Mouse (Mus musculus) spleen, postnatal 4 days (tissue): ENCODE results near the gene Gcgr.
A peak's percentile ranks its signal among the peaks of the same experiment; 100 is the strongest.

Experiments
- DNase-seq, 2 experiments: peaks; one replicate each; pipeline ENCODE4 v3.0.0; 2022; ENCODE audit warnings: low spot score in 2 of 2

Gcgr gene

DNA sequence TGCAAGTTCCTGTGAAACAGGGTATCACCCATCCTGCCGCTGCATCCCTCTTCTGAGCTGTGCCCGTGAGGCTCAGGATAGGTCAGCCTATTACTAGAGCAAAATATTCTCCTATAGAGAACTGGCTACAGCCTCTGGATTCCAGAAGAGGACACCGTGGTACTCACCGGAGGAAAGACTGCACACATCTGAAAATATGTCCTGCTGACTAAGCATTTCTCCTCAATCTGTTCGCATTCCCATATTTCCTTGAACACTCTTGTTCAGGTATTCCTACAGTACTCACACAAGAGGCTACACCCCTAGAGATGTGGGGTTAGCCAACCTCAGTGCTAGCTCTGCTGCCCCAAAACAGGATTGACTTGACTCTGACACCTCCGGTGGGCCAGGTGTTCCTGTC is 37.8 kb downstream of the Gcgr start:
- no peak for DNase-seq

DNA sequence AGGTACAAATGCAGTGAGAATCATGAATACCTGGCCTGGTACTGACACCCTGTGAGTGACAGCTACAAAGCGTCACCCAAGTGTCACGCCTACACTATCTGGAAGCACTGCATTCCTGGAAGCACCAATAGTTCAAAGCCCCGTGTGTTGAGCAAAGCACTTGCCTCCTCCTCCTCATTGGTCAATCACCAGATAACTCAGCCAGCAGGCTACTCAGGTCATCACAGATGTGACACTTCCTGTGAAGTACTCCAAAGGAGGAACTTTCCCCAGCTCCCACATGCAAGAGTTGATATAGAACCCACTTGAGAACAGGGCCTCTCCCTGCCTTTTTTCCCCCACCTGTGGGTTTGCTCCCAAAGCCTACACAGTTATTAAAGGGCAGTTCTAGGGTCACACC is 40.6 kb downstream of the Gcgr start:
- no peak for DNase-seq

DNA sequence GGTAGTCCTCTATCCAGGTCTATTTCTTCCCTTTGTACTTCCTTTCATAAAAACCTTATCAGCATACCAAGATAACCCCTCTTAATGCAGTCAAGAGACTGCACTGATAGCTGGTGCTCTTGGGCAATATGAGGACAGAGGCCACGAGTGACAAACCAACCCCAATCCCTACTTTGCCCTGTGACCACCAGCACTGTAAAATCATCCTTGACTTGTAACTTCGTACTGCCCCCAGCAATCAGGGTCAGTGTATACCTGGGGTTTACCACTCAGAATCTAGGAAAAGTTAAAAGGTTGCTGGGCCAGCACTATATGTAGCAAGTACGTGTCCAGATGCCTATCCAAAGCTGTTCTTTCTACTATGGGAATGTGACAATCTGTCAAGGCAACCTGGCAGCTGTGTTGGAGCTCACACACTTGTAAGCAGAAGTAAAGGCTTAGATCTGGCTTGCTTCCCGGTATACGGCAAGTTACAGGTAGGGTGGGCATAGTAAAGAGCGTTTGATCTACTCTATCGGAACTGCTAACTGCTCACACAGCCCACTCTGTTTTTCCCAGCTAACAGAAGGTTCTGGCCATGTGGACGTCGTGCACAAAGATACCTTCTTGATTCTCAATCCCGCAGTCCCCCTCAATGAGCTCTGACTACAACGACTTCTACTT is 41.4 kb downstream of the Gcgr start:
- no peak for DNase-seq

DNA sequence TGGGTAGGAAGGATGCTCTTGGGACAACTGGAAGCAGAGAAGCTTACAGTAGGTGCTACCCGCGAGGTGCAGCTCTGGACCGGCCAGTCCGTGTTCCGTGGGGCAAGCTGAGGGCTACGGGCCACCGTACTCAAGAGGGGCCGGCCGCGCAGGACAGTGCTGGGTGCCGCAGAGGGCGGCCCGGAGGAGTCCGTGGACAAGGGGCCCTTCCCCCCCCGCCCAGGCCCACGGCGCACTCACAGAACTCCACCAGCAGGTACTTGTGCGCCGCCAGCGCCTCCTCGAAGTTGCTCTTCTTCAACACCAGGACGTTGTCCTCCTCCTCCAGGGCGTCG is 41.9 kb downstream of the Gcgr start:
- no peak for DNase-seq

DNA sequence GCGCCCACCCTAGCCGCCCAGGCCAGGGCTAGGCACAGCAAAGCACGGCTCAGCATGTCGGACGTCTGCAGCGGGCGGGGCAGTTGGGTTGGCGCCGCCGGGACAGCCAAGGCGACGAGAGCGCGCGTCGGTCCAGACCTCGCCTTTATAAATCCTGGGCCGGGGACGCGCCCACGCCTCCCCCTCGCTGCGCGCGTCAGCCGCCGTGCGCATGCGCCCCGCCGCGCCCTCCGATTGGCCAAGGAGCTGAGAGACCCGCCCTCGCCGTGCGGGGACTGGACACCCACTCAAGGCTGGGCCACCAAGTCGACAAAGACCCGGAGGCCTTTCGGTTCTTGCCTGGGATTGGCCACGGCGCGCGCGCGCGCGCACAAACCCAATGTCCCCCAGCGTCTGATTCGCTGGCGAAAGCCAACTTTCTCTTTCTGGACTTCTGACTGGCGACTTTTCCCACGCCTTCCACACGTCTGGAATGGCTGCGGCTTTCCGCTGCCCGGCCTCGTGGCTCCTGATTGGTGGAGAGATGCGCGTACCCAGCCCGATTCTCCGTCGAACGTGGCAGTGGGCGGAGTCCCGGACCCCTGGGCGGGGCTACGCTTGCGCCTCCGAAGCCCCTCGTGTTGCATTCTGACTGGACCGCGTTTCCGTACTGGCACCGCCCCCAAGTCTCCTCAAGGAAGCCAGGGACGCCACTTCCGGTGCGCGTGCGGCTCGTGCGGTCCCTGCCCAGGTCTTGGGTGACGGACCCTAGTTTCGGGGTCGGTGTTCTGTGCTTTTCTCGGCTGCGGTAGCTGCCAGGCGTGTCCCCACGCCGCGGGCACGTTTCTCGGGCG is 42.5 kb downstream of the Gcgr start, which contains the start of gene P4hb:
Gene P4hb, minus strand, starts transcription at position 502 of the 833 bp plus-strand sequence.
- DNase-seq: peak; percentile 99 to 100

DNA sequence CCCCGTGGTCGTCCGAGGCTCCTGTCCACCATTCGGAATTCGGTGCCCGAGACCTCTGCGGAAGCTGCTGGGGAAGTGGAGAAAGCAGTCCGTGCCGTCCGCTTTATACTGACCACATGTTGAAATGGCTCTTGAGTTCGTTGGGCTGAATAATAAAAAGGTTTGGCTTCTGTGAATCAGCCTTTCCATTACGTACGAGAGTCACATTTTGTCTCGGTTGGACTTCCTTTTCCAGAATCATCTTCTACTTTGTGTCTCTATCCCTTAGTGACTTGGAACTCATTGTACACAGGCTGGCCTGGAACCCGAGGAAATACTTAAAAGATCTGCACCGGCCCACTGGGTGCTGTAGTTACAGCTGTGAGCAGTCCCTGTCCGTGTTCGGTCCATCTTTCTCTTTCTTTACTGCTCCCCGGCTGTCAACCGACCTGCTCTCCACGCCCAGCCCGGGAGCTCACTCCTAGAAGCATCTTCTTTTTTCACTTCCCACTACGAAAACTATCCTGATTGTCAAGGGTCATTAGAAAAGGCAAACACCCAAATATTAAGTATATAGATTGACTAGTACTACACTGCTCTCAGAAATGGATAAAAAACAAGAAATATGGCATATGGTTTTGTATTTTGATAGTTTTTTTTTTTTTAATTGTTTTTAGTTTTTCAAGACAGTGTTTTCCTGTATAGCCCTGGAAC is 43.2 kb downstream of the Gcgr start:
- DNase-seq: no peak

DNA sequence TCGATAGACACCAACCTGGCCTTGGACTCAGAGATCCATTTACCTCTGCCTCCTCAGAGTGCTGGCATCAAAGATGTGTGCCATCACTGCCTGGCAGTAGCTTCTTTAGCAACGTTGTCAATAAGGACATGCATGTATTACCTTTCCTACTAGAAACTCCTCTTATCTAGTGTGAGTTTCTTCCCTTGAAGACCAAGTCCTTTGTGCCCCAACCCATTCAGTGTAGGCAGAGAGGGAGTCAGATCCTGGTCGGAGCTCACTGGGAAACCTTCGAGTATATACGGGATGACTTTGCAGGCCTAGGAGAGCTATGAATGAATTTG is 43.7 kb downstream of the Gcgr start:
- no peak for DNase-seq

DNA sequence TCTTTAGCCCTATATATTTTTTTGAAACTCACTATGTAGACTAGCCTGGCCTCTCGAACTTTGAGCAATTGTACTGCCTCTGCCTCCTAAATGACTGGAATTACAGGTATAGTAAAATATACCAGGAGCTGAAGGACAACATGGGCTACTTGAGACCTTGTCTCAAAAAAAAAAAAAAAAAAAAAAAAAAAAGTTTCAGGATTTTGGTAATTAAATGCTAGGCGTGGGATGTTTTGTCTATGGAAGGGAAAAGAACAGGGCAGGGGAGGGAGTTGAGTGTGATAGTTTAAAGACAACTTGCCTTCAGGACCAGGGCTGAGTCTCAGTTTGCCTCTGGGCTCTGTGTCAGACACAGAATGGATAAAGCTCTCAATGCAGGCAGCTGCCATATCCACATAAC is 44.5 kb downstream of the Gcgr start:
- no peak for DNase-seq

DNA sequence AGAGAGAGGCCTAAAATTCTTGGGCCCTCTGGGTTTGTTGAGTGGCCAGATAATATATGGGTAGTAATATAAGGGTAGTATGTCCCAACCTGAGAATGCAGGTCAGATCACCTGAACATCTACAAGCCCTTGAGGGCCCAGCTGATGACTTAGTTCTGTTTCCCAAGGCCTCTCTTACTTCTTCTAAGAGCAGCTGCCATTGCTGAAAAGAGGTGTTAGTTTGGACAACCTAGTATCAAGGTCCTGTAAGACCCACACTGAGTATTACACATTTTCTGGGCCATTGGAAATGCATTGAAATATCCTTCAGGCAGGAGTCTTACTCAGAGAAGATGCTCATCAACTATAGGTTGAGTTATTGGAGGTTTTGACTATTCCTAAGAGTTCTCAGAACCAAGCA is 45.4 kb downstream of the Gcgr start:
- no peak for DNase-seq

DNA sequence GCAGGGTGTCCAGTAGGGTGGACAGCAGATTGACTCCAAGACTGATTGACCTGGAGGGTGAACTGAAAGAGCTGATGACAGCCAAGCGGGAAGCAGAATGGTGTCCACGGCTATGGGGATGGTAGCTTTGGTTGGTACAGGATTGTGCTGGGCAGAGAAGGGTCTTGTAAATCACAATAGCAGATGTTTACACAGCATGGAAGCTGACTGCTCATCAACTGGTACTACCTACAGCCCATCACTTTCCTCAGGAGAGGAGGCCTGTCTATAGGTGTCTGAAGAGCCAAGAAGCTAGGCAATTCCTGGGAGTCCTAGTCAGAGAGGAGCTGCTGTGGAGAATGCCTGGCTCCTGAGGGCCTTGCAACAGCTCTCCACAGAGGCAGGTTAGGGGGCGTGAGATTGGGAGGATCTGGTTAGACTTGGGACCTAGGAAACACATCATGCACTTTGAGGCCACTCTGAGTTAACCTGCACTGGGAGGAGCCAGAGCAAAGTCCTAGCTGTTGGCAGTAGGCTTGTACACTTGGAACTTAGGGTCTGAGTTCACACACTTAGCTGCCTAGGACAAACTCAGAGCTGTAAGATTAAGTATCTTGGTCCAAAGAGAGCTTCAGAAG is 46.0 kb downstream of the Gcgr start:
- no peak for DNase-seq

DNA sequence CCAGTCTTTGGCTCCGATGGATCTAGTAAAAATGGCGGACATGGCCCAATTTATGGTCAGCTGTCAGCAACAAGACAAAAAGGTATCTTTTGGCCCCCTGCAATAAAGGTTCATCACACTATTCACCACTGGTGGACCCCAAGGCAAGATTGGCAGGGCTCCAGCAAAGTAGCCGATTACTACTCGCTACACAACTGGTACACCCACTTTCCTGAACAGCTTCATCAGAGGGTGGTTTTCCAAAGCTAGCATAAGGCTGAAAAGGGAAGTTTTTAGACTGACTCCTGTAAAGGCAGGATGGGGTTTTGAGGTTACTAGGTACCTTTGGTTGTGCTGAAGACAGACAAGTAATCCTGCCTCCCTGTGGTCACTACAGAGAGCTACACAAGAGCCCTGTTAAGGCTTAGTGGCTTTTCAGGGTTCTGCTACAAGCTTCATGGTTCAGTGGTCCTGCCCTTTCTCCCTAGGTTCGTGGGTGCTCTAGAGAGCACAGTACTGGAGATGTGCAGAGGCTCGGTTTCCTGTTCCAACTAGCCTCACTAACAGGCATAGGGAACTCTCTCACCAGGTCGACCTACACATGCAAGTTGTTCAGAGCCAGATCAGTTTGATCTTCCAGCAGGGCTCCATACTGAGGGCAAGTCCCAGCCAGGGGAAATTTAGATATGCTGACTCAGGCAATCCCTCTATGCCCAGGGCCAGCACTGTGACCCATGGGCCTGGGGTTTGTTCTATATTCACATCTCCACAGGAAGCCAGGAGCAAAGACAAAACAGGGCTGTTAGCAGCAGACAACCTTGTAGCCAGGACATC is 46.9 kb downstream of the Gcgr start:
- no peak for DNase-seq

DNA sequence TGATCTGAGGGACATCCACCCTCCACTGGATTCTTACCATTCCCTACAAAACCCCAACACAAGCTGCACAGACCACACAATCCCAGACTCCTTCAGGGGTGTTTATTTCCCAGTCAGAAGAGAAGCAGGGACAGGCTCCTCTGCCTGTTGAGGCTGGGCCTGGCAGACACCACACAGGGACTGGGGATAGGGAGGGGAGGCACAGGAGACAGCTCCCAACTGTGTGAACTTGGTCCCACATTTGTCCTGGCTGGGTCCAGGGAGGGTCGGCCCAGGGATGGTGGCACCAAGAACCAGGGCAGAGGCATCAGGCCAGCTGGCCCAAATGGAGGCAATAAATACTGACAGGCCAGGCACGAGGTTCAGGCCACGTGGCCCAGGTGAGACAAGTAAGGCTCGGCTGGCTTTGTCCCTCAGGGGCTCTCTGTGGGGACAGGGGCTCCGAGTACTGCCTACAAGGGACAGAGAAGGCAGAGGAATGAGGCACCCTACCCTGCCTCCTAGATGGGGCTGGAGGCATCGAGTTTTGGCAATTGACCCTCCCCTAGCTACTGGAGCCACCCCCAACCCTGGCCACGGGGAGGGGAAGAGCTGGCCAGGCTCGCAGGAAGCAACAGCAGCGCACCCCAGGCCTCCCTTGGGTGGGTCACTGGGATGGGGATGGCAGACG is 47.7 kb downstream of the Gcgr start:
- DNase-seq: no peak

DNA sequence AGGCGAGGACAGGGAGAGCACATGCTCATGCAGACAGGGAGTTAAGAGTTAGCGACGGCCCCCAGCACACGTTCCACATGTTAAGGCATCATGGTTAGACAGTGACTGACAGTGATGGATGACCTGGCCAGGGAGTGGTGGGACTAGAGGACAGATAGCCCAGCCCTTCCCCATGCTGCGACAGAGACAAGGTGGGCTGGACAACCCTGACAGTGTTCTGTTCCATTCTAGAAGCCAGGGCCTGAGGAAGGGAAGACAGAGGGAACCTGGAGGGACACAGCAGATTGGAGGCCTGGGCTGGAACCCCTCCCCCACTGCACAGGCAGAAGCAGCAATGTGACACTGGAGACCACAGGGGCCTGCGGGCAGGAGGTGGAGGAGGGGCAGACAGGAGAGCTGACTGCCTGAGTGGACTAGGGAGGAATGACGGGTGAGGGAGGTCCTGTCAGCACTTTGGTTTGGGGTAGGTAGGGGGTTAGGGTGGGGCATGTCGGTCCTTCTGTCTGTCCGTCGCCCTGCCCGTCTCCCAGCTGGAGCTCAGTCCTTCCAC is 48.3 kb downstream of the Gcgr start:
- peak in 1 of 2 experiments; percentile 67 for DNase-seq

DNA sequence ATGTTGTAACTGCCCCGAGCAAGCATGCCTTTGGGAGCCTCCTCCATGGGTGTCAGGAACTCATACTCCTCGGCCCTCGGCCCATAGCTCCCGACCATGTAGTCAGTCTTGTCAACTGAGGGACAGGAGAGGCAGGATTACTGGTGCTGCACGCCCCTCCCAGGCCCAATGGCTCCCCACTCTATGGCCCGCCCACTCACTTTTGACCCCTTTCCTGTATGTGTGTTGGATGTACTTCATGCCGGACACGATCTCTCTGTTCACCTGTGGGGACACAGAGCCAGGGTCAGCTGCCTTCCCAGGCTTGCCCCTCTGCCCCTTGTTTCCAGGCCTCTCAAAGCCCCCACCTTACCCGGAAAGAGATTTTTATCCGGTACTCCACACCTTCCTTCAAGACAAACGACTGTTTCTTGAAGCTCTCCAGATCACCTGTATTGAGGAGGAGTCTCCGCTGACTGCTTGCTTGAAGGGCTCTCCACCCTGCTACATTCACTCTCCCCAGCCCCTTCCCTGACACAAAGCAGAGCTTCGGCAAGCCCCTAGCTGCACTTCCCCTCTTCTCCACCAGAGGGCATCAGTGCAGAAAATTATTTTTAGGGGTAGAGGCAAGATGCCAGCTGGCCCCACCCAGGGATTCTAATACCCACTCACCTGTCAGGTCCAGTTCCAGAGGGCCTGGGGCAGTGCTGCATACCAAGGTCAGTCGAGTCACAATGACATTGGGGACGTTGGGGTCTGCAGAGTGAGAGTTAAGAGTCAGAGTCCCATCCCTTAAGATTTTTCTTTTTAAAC is 49.0 kb downstream of the Gcgr start:
- peak; percentile 82 to 94 for DNase-seq

DNA sequence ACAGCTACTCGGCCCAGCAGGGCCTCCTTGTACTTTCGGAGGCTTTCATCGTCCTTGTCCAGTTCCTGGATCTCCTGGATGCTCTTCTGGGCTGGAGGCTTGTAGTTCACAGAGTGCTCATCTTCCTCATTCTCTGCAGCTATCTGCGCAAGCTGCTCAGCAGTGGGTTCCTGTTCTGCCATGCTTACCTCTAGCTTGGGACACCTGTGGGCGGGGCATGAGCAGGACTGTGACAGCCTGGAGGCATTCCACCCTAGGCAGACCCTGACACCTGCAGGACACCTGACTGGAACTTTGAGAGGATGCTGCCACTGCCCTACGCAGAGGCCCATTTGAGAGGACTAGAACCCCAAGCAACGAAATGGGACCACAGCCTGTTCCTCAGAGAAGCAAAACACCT is 49.7 kb downstream of the Gcgr start:
- DNase-seq: peak; percentile 50 to 78

DNA sequence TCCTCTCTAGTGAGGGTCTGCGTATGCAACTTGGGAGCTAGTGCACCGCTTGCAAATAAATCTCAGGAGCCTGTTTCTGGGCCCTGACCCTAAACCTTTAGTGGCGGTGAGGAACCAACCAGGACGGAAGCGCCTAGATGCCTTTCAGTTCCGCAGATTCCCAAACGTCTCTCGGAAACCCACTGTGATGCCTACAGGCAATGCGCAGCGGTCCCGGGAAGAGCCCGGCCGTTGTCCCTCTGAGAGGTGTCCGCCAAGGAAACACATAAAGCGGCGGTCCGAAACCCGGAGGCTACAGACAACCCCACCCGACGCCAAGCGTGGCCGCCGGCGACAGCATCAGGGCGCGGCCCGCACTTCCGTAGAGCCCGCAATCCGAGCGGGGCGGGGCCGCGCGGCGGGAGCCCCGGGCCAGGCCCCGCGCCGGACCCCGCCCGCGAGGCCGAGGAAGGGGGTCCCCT is 50.4 kb downstream of the Gcgr start:
- peak; percentile 52 to 81 for DNase-seq

DNA sequence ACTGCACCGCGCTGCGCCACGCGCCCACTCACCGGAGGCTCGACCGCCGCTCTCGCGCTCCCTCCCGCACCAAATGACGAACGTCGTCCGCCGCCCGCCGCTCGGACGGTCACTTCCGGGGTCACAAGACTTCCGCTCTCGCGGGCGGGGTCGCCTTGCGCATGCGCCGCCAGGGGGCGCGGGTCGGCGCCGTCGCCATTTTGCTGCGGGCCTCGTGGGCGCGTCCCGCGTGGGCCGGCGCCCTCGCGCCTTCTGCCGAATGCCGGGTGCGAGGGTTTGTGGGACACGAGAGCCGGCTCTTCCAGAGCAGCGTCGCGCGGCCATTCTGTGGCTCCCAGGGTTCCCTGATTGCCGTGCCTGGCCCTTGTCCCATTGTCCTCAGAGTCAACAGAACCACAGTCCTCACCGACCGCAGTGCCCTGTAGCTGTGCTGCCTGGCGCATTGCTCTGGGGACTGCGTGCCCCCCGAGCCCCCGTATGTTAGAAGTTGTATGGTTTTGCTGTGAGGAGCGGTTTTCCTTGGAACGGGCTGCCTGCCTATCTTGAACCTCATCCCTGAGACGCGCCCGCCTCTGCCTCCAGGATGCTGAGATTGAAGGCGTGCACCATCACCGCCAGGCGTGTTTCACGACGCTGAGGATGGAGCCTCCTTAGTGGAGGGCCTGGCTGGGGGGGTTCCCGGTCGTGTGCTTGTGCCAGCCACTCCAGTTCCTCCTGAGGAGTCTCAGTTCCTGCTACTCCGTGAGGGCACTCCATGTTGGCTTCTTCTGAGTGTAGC is 51.2 kb downstream of the Gcgr start, which contains the start of gene Arhgdia:
Gene Arhgdia, minus strand, starts transcription at position 135 of the 778 bp plus-strand sequence.
- peak; percentile 87 to 94 for DNase-seq

DNA sequence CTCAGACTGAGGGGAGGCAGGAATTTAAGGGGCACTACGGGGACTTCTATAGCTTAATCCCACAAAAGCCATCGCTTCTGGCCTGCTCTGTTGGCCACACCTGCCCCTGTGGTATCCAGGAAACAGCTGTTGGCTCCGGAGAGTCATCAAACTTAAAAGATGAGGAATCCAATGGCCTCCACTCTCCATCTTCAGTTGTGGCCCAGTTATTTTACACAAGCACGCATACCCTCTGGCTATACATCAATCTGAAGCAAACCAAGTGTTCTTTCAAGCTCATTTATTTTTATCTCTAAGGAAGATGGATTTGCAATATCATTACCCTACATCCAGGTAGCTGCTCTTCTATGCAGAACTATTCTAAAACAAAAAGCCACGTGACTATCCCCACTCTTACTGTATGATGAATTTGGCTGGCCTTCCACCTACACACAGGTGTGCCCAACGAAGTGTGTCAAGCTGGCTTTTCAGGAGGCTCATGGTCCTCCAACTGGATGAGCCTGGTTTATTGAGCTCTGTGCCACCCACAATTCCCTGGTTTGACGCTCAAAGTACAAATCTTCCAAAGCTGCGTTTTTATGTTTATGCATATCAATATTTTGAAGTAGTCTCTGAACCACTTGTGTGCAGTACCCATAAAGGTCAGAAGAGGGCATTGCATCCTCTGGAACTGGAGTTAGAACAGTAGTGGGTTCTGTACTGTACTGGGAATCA is 51.9 kb downstream of the Gcgr start:
- DNase-seq: peak; percentile 65 to 75
